Mouse (Mus musculus): ENCODE measurements around the gene Sept7. TPM values are rescaled to one million over a fixed set of nuclear protein-coding genes. Genes with fewer than 3 reads are reported as not detected.

Sept7 gene
- total RNA-seq, 2 experiments from 2014 or later, result 102 to 108 TPM

Other genes with a start within 250 kb of the Sept7 start
- not detected for gene Gm10181, start 163.0 kb upstream of the Sept7 start, total RNA-seq (2021)
- gene Herpud2, start 100.6 kb upstream of the Sept7 start, total RNA-seq (2021), result 10 to 100 TPM; 41.8 to 45.3 TPM
- gene Eepd1, start 229.1 kb downstream of the Sept7 start, total RNA-seq (2021), result 10 to 100 TPM; 49.4 to 59.9 TPM

Data from gastrocnemius, postnatal 10 days (tissue).